Mouse (Mus musculus) frontal cortex, adult 2 months (tissue): ENCODE measurements around the gene C3ar1. TPM values are rescaled to one million over a fixed set of nuclear protein-coding genes. Genes with fewer than 3 reads are reported as not detected.

Experiments used
- DNase-seq, 2 experiments: peaks; one replicate each; pipeline ENCODE4 v3.0.0; 2022; ENCODE audit warnings: low spot score in 1 of 2; ENCODE audit errors: extremely low spot score in 1 of 2
- polyA plus RNA-seq: library from polyadenylated mRNA; depleted of rRNA; stranded (reverse); fragments of >200 nt; gene quantifications from 2 replicates; pipeline ENCODE4 v1.2.3, GENCODE M21; 2012

Gene C3ar1
- polyA plus RNA-seq, 1 experiment, result 1.6 TPM

DNA sequence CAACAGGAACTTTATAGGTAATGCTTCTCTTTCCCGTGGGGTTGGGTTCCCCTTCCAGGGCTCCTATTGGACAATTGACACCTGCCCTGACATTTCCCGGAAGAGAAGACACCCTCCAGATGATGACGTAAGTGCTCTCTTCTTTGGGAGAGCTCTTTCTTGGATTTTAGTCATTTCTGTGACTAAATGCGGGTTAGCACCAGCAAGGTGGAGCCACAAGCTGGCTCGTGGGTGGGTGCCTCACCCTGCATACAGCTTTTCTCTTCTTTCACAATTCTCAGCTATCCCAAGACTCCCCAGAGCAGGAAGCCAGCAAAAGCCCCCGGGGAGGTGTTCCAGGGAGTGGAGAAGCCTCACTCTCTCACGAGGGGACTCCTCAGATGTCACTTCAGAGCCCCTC is 23.1 kb downstream of the C3ar1 start:
- peak in 1 of 2 experiments; percentile 58 for DNase-seq

DNA sequence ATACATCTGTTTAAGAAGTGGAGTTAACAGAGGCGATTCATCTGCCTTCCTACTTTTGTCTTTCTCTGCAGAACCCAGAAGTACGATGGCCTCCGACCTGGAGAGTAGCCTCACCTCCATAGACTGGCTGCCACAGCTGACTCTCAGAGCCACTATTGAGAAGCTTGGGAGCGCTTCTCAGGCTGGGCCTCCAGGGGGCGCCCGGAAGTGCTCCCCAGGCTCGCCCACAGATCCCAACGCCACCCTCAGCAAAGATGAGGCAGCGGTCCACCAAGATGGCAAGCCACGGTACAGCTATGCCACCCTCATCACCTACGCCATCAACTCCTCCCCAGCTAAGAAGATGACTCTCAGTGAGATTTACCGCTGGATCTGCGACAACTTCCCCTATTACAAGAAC is 27.9 kb downstream of the C3ar1 start:
- no peak for DNase-seq

DNA sequence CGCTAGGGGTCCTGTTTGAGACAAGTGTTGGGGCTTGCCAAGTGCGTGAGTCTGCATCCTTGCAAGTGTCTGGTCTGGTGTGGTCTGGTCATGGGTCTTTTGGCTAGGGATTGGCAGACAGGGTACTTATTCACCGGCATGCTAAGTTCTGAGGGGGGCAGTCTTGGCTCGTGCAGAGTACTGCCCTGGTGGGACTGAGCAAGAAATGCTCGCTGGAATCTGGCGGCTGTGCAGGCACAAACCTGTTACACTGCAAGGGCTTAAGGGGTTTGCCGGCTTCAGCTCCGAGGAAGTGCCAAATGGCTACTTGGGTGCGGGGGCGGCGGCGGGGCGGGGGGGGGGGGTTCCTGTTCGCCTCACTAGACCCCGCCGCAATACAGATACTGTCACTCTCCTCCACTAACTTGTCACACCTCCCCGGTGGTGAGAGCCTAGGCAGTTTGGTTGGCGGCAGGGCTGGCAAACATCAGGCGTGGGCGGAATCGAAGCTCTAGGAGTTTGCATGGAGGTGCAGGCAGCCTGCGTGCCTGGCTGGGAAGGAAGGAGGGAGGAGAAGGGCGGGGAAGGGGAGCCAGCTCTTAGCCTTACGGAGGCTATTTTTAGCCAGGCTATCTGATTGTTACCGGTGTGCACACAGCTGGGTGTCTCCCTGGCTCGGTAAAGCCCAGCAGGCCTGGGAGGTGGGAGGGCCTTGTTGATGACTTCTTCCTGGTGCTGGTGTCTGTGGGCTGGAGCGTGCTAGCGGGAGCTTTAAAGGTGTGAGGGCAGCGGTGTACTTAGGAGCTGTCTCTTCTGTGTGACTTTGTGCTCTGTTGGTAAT is 29.8 kb downstream of the C3ar1 start:
- peak; percentile 83 to 92 for DNase-seq

DNA sequence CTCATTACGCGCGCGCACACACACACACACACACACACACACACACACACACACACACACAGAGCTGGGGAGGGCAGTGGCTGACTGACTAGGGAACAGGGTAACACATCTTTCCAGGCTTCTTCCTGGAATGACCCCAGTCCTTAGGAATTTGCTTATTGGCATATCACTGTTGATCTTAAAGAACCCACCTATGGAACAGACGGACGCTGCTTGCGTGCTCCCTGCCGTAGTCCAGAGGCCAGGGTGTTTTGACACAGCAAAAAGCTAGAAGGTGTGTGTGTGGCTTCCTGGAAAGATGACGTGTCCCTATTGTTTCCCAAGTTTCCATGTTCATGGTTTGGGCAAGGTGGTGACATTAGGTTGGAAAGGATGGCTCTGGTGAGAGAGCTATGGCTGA is 30.8 kb downstream of the C3ar1 start:
- DNase-seq, result no peak

DNA sequence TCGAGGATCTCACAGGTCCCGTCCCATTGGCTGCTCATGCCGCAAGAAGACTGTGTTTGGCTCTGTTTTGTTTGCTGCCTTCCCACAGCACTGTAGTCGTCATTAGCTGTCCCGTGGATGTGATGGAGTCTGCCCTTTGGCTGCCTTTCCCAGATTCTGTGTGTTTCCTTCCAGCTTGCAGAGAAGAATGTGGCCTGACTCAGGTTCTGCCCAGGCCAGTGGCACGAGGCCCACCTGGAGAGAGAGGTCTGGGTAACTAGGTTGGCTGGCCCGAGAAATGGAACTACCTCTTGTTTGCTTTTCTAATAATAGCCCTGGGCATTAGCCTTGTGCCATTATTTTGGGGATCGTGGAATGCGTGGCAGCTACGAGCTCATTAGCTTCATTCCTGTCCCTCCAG is 31.9 kb downstream of the C3ar1 start:
- DNase-seq, result no peak

DNA sequence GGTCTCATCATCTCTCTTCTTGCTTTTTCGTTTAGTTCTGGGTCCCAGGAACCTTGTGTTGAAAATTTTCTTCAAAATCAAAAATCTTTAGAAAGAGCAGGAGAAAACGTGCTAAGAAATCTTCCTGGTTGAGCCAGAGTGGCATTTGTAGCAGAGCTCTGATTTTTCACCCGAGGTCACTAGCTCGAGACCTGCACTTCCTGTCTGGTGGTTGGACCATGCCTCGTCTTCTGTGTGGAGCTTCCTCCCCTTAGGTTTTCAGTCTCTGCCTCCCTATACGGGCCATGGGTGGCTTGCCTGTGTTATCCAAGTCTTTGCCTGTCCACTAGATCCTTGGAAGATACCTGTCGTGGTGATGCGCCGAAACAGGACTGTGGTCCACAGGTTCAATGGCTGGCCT is 34.1 kb downstream of the C3ar1 start:
- no peak for DNase-seq

DNA sequence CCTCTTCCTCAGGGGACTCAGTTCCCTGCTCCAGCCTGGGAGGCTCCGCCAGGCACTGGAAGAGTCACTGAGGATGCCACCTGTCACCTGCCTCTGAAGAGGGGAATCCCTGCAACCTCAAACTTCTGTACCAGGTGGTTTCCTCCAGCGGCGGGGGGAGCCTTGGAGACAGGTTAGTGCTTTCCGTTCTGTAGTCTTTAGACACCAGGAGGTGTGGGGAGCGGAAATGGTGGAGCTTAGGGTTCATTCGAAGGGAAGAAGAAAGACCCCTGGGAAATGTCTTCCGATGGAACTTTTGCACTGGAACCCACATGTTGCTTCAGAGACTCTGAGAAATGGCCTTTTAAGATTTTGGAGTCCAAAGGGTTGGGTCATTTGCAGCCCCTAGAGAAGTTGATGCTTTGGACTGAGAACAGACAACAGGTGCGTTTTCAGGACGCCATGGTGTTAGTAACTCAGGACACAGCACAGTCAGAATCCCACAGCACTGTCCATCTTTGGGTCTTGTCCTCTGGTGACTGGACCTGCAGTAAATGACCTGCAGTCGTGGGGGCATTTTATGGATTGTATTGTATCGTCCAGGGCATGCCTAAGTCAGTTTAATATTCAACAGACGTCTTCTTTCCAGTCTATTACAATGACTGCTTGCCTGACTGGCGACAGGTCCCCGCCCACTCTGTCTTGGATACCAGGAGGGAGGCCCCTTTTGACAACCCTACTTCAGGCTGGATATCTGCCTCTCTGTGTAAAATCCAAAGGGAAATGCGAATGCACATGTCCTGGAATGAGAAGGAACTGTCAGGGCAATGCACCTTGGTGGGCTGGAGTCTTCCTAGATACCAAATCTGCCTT is 34.9 kb downstream of the C3ar1 start:
- no peak for DNase-seq

DNA sequence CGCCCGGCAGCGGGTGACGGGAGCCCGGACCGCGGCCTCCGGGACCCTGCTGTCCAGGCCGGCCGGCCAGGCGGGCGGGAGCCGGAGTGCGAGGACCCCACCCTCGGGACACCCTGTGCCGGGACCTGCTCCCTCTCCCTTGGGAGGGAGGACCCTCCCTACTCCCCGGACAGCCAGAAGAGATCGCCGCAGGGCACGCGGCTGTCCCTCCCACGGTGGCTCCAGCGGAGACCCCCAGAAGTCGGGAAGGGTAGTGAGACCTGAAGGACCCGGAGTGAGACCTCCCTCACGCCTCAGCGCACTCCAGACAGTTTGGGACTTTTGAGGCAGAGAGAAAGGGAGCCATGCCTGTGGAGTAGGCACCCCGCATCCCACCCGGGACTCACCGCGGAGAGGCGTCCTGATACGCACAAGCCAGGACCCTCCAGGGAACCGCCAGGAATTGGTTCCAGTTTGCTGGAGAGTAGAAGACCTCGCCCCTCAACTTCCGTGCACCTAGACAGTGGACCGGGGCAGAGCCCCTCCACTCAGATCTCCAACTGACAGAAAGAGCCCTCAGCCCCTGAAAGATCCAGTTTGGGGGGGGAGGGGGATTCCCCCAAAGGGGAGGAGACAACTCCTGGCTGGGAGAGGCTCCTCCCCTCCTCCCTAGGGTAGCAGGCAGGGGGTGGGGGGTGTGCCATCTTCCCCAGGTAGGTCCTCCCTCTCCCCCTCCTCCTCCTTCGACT is 35.7 kb downstream of the C3ar1 start:
- DNase-seq, result peak in 1 of 2 experiments; percentile 36

DNA sequence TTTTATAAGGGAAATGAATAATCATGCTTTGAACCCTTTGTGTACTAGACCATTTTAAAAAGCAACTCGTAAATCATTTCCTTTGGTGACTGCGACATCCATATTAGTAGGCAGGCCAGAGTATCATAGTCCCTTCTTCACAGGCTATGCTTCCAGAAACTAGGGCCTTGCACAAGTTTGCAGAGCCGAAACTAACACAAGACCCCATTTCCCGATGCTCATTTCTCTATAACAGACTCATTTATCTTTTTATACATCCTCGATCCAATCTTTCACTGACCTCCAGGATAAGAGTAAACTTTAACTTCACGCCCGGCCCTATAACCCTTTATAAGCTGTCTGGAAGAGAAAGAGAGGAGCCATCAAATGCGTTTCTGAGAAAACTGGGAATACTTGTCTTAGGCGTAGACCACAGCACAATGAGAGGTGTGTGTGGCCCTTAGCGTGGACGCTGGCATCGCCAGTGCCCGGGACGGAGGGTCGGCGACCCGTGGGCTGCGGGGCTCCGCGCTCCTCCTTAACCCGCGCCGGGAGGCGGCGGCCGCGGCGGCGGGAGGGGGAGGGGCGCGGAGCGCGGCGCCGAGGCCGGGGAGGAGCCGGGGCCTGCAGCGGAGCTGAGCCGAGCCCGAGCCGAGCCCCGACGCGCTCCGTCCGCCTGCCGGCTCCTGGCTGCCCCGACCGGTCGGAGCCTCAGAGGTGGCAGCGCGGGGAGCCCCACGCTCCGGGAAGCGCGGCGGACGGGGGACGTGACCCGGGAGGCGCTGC is 36.5 kb downstream of the C3ar1 start, which contains the start of gene Foxj2:
Gene Foxj2 (plus strand): TSS at position 609 of the 765 bp plus-strand sequence.
- peak in 1 of 2 experiments; percentile 50 for DNase-seq

DNA sequence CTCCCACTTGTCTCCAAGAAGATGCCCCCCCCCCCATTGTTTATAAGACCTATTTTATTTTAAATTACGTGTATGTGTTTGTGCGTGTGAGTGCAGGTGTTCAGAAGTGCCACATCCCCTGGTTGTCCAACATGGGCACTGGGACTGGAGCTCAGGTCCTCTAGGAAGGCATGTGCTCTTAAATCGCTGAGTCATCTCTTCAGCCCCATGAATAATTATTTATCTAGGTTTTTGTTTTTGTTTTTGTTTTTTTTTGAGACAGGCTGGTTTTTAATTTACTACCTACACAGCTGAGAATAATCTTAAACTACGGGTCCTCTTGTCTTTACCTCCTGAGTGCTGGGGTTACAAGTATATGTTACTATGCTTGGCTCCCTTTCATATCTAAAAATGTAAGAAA is 42.3 kb downstream of the C3ar1 start:
- DNase-seq, result no peak

DNA sequence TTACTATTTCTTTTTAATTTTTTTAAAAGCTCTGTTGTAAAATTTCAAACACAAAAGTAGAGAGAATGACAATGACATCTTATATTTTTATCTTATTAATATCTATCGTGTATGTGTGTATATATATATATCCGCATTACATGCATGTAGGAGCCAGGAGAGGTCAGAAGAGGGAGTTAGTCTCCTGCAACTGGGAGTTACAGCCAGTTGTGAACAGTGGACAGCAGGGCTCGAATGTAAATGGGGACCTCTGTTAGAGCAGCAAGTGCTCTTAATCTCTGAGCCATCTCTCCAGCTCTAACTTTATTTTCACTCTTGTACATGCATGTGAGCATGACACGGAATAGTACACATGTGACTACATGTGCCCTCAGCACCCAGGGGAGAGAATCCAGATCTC is 43.2 kb downstream of the C3ar1 start:
- no peak for DNase-seq

DNA sequence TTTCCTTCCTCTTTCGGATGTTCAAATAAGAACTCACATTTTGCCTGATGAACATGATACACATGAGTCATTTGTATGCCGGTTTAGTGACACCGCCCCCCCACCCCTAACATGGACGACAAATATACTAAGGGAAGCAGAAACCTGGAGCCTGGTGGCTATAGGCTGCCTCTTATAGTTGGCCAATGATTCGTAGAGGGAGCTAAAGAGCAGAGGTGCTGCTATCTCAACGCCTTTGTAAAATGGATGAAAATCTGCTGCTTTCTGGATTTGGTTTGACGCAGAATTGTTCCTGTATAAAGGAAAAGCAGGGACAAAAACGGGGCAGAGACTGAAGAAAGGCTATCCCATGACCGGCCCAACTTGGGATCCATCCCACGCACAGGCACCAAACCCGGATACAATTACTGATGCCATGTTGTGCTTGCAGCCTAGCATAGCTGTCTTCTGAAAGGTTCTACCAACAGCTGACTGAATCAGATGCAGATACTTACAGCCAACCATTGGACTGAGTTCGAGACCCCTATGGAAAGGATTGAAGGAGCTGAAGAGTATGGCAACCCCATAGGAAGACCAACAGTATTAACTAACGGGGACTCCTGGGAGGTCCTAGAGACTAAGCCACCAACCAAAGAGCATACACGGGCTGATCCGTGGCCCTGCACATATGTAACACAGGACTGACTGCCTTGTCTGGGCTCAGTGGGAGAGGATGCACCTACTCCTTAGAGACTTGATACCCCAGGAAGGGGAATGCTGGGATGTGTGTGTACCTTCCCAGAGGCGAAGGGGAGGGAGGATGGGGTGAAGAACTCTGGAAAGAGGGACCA is 44.0 kb downstream of the C3ar1 start:
- DNase-seq, result peak in 1 of 2 experiments; percentile 54

DNA sequence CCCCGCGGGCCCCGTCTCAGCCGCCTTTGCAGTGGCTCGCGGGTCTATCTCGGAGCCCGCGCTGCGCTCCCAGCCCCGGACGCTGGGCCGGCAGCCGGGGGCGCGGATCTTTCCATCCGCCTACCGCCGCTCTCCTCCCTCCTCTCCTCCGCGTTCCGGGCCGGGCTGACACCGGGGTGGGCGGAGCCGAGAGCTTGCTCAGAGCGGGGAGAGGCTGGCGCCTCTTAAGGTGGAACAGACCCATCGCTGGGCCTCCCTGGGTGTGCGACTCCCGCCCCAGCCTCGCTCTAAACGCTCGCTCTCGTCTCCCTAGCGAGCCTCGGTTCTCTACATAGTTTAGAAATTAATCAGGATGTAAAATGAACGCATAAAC is 44.7 kb downstream of the C3ar1 start:
- peak; percentile 82 to 93 for DNase-seq

DNA sequence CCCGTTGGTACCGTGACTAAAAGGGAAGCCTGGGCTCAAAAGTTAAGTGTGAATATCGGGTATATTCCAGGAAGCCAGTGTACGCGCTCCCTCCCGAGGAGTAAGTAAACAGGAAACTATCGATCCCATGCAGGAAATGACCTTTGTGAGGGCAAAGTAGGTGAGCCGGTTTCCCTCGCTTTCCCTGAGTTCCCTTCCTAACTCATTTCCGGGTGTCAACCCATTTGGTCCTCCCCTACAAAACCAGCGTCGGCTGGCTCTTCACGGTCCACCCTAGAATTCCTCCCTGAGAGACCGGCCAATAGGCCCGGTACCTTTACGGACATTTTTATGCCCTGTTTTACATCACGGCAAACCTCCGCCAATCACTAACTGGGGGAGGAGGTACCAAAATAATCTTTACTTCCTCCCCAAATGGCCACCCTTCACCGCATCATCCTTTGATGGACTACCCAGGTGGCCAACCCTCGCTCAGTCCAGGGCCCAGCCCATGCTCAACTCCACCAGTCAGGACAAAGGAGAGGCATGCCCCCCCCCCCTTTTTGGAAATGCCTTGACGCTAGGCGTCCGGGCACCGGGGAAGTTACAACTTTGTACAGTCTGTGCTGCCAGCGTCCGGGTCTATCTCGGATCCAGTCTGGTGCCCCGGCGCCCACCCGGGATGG is 45.2 kb downstream of the C3ar1 start:
- peak; percentile 97 to 98 for DNase-seq

DNA sequence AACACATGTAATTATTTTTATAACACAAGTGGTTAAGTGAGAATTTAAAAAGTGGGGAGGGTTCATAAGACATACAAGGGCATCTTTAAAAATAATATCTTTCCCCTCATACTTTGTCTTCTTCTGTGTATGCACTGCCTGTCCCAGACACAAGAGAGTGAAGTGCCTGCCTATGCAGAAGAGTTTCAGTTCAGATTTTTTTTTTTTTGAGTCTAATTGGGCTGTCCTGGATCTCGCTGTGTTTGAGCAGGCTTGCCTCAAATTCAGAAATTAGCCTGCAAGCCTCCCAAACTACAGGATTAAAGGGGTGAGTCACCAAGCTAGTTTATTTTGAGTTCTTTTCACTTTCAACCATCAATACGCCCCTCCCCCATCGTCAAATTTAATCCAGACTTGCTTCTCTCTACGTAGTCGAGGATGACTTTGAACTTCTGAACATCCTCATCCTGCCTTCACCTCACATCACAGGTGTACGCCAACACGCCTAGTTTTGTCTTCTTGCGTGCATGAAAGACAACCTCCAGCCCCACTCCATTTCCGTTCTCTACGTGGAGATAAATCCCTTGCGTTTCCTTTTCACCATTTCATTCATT is 45.8 kb downstream of the C3ar1 start:
- DNase-seq, result peak in 1 of 2 experiments; percentile 57

DNA sequence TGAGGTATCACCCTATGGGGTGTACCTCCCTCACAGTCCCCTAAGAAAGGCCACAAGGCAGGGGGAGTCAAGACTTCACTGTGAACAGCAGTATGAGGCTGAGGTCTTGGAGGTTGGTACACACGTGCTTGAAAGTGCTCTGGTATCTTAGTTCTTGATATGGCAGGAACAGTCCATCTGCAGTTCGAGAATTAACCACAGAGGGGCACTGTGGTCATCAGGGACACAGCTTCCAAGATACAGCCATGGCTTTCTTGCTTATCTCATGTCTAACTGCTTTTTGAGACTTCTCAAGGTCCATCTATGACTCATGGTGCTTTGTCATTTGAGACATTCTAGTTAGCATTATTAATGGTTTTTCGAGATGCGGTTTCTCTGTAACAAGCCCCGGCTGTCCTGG is 51.5 kb downstream of the C3ar1 start:
- peak; percentile 53 to 93 for DNase-seq

DNA sequence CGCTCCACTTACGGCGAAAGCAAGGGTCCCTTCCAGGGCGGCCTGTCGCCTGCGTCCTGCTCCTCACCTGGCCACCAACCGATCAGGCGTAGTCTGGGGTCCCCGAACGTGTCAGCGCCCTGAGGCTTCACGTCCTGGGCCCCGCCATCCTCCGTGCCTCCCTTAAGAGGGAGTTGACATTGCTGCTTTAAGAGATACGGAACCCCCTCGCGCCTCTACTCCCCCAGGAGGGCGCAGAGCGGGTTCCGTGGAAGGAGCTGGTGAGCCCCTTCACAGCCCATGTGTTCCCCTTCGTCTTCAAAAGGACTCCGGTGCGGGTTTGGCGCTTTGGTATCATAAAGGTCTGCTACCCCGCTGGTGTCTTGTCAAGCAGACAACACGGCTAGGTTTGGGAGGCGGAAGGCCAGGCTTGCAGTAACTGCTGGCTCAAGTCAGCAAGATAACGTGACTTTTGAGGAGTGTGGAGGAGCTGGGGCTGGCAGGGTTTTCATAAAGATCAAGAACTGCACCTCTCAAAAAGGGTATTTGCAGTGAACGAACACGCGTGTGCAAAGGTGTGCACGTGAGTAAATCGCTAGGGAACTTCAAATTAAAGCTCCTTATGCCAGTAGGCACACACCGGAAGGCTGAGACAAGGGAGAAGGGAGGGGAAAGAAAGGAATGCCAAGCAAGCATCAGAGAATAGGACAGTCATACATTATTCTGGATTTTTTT is 54.0 kb downstream of the C3ar1 start:
- DNase-seq, result peak in 1 of 2 experiments; percentile 50

DNA sequence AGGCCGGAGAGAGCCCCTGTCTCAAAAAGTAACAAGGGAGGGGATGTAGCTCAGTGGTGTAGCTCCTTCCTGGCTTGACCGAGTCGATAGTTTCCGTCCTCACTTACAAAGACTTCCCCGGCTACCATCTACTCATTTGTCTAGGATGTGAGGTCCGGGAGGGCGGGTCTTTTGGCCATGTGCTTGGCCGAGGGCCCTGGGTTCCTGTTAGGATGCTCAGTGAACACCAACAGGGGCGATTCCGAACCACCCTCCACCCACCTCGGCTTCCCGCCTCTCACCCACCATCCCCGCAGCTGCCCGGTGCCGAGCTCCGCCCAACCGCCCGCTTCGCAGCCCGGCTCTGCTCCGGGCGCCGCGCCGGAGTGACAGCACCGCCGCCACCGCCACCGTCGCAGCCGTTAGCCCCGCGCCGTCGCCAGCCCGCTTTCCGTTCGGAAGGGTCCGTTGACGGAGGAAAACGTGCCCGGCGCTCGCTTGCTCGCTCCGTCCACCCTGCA is 54.6 kb downstream of the C3ar1 start, which contains the start of gene Slc2a3:
Gene Slc2a3 (minus strand): TSS at position 340 of the 500 bp plus-strand sequence.
- DNase-seq, result peak in 1 of 2 experiments; percentile 67
